Mouse (Mus musculus) stomach, embryonic 16.5 days (tissue): ENCODE measurements around the gene Col18a1. TPM values are rescaled to one million over a fixed set of nuclear protein-coding genes. Genes with fewer than 3 reads are reported as not detected.

Source experiments
- ATAC-seq: fragments of 200-750 bp; cut with Nextera tagmentation; 2 replicates; pipeline ENCODE4 v1.8.0; 2017; ENCODE audit warnings: moderate number of reproducible peaks, moderate TSS enrichment; ENCODE audit not compliant: insufficient read depth, low FRiP score
- H3K27ac ChIP-seq: fragments of 300-500 bp; sonication (generic); 2 replicates; pipeline ENCODE4 v1.5.1; 2014; ENCODE audit warnings: low read length
- H3K27me3 ChIP-seq: fragments of 300-500 bp; sonication (generic); 2 replicates; pipeline ENCODE4 v1.6.1; 2014; ENCODE audit warnings: low read length, control low read depth, mixed read lengths; ENCODE audit not compliant: control insufficient read depth, insufficient read depth
- H3K36me3 ChIP-seq: fragments of 300-500 bp; sonication (generic); 2 replicates; pipeline ENCODE4 v1.6.1; 2014; ENCODE audit warnings: low read length; ENCODE audit not compliant: control insufficient read depth, insufficient read depth
- H3K4me1 ChIP-seq: fragments of 300-500 bp; sonication (generic); 2 replicates; pipeline ENCODE4 v1.6.1; 2014; ENCODE audit warnings: low read length, control low read depth, mixed read lengths; ENCODE audit not compliant: control insufficient read depth, insufficient read depth
- H3K4me2 ChIP-seq: fragments of 300-500 bp; sonication (generic); 2 replicates; pipeline ENCODE4 v1.6.1; 2014; ENCODE audit warnings: low read depth, low read length, mixed read lengths
- H3K4me3 ChIP-seq: fragments of 300-500 bp; sonication (generic); replicated peaks from 2 replicates; pipeline ENCODE4 v1.5.1; 2014; ENCODE audit warnings: mild to moderate bottlenecking, low read length
- H3K9ac ChIP-seq: fragments of 300-500 bp; sonication (generic); 2 replicates; pipeline ENCODE4 v1.6.1; 2014; ENCODE audit warnings: low read length
- H3K9me3 ChIP-seq: fragments of 300-500 bp; sonication (generic); replicated peaks from 2 replicates; pipeline ENCODE4 v1.6.1; 2016; ENCODE audit warnings: low read length, control low read depth; ENCODE audit not compliant: control insufficient read depth
- WGBS: fragments of 180-500 bp; shearing (Covaris S2); extraction: QIAGEN DNeasy Blood & Tissue Kit; methylation state at CpG from one replicate; pipeline ENCODE4 v1.1.7; 2014; 5-methylcytosine and 5-hydroxymethylcytosine counted together
- polyA plus RNA-seq: library from polyadenylated mRNA; unstranded; fragments of >200 nt; fragmentation: Nextera tagmentation; extraction: Ambion mirVana; gene quantifications from 2 replicates; pipeline ENCODE4 v1.2.1, GENCODE M21; 2015

The Col18a1 gene
- polyA plus RNA-seq, 1 experiment from 2014 or later, result 82.2 TPM

- no peaks in the 10 kb centered on the region for H3K36me3 ChIP-seq
- 9% methylated on average over 3 of the region's 3 CpGs for WGBS
- no peaks in the 10 kb centered on the region for H3K9me3 ChIP-seq
- no peak overlapping the region for H3K4me2 ChIP-seq
- H3K4me1 ChIP-seq, result peaks cover 13% of the 10 kb centered on the region
- H3K27me3 ChIP-seq, result no peaks in the 10 kb centered on the region
- no peak overlapping the region for H3K9ac ChIP-seq
- no peak overlapping the region for H3K4me3 ChIP-seq
- ATAC-seq, result 0 out of 2 replicates have a peak, but pooled peaks have one; percentile 27
- H3K27ac ChIP-seq, result no peak overlapping the region
Measured at GRCm38 (mm10) chr10:77082453-77082852, 83.9 kb downstream of the Col18a1 start.

DNA sequence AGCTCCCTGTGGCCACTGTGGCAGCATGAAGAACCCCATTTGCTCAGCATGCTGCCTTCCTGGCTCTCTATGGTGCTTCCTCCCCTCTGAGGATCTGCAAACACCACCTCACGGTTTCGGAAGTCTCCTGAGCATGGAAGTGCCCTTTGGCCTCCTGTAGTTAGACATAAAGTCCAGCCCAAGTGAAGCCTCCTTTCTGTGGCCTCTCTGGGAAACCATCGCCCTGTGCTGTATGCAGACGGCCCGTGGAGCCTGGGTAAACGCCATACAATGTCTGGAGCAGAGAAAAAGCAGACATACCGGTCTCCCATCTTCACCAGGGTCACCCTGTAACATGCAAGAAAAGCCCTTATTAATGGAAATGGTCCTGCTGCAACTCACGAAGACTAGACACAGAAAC, 87.4 kb downstream of the Col18a1 start:
- Histone ChIP-seq H3K4me2 (no peak overlapping the region), H3K27me3 (no peaks in the 10 kb centered on the region), H3K4me3 (no peak overlapping the region), H3K36me3 (no peaks in the 10 kb centered on the region), H3K9ac (no peak overlapping the region), H3K27ac (no peak overlapping the region), H3K9me3 (no peaks in the 10 kb centered on the region), H3K4me1 (peaks cover 1% of the 10 kb centered on the region; the same call in 1 of the 2 replicates)
- ATAC-seq, result no peak
- 53% methylated on average over 8 of the region's 8 CpGs for WGBS

- Histone ChIP-seq H3K36me3 (no peaks in the 10 kb centered on the region), H3K27ac (no peak overlapping the region), H3K4me1 (no peaks in the 10 kb centered on the region), H3K9ac (no peak overlapping the region), H3K27me3 (no peaks in the 10 kb centered on the region), H3K9me3 (no peaks in the 10 kb centered on the region), H3K4me2 (no peak overlapping the region), H3K4me3 (no peak overlapping the region)
- 86% methylated on average over 4 of the region's 4 CpGs for WGBS
- ATAC-seq, result no peak
Measured at GRCm38 (mm10) chr10:77078456-77078855, 87.9 kb downstream of the Col18a1 start.

GRCm38 (mm10) chr10:77074276-77074974, 91.9 kb downstream of the Col18a1 start:
- Histone ChIP-seq H3K4me3 (no peak overlapping the region), H3K27ac (no peak overlapping the region), H3K9me3 (no peaks in the 10 kb centered on the region), H3K4me1 (no peaks in the 10 kb centered on the region), H3K4me2 (no peak overlapping the region), H3K9ac (no peak overlapping the region), H3K36me3 (no peaks in the 10 kb centered on the region), H3K27me3 (no peaks in the 10 kb centered on the region)
- 84% methylated on average over 4 of the region's 4 CpGs for WGBS
- ATAC-seq, result no peak

DNA sequence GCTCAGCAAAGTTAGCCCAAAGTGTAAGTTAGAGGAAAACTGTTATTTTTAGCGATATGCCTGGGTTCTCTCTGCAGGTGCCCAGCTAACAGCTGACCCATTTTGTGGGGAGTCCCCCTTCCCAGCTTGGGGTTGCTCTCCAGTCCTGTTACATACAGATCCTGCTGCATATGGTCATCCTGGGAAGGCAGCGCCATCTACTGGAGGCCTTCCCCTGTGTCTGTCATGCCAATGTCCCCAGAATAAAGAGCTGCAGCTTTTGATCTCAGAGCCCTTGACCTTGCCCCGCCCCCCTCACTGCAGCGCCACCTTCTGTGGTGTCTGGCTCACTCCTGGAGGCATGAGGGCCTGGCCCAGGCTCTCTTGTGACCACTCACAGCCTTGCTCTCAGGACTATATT, 96.3 kb downstream of the Col18a1 start:
- WGBS, result 50% methylated on average over 4 of the region's 4 CpGs
- Histone ChIP-seq H3K4me2 (no peak overlapping the region), H3K27me3 (no peaks in the 10 kb centered on the region), H3K27ac (no peak overlapping the region), H3K9ac (no peak overlapping the region), H3K36me3 (no peaks in the 10 kb centered on the region), H3K4me1 (no peaks in the 10 kb centered on the region), H3K9me3 (no peaks in the 10 kb centered on the region), H3K4me3 (no peak overlapping the region)
- no peak for ATAC-seq

DNA sequence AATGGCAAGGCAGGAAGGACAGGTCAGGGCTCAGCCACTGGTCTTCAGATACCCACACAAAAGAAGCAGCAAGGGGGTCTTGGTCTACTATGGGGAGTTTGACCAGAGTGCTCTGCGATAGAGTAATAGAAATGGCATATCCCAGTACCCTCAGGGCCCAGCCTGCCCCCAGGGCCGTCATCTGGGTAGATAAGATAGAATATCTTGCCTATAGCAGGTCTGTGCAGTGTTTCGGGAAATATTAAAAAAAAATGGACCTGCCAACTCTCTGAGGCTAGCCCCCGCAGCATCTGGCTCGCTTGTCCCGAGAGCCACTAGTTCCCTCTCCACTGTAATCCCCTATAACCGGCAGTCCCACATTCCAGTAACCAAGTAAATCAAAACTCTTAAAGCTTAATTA, 97.9 kb downstream of the Col18a1 start:
- 88% methylated on average over 7 of the region's 7 CpGs for WGBS
- Histone ChIP-seq H3K9ac (no peak overlapping the region), H3K9me3 (no peaks in the 10 kb centered on the region), H3K4me1 (no peaks in the 10 kb centered on the region), H3K4me3 (no peak overlapping the region), H3K27me3 (no peaks in the 10 kb centered on the region), H3K36me3 (no peaks in the 10 kb centered on the region; the same call in 1 of the 2 replicates), H3K4me2 (no peak overlapping the region), H3K27ac (no peak overlapping the region)
- ATAC-seq, result no peak

- peaks cover 13% of the 10 kb centered on the region; the same call in 1 of the 2 replicates for H3K4me1 ChIP-seq
- H3K9ac ChIP-seq, result no peak overlapping the region
- no peaks in the 10 kb centered on the region; the same call in 1 of the 2 replicates for H3K36me3 ChIP-seq
- ATAC-seq, result no peak
- no peak overlapping the region for H3K4me2 ChIP-seq
- no peaks in the 10 kb centered on the region for H3K27me3 ChIP-seq
- H3K4me3 ChIP-seq, result no peak overlapping the region
- H3K9me3 ChIP-seq, result no peaks in the 10 kb centered on the region
- no peak overlapping the region for H3K27ac ChIP-seq
Measured at GRCm38 (mm10) chr10:77064659-77065058, 101.7 kb downstream of the Col18a1 start.

- no peak for ATAC-seq
- Histone ChIP-seq H3K4me2 (no peak overlapping the region), H3K9me3 (no peaks in the 10 kb centered on the region), H3K4me3 (no peak overlapping the region), H3K27me3 (no peaks in the 10 kb centered on the region), H3K36me3 (no peaks in the 10 kb centered on the region; the same call in 1 of the 2 replicates), H3K27ac (no peak overlapping the region), H3K9ac (no peak overlapping the region), H3K4me1 (peaks cover 13% of the 10 kb centered on the region; the same call in 1 of the 2 replicates)
- WGBS, result 82% methylated on average over 3 of the region's 3 CpGs
Measured at GRCm38 (mm10) chr10:77064239-77064638, 102.1 kb downstream of the Col18a1 start.

DNA sequence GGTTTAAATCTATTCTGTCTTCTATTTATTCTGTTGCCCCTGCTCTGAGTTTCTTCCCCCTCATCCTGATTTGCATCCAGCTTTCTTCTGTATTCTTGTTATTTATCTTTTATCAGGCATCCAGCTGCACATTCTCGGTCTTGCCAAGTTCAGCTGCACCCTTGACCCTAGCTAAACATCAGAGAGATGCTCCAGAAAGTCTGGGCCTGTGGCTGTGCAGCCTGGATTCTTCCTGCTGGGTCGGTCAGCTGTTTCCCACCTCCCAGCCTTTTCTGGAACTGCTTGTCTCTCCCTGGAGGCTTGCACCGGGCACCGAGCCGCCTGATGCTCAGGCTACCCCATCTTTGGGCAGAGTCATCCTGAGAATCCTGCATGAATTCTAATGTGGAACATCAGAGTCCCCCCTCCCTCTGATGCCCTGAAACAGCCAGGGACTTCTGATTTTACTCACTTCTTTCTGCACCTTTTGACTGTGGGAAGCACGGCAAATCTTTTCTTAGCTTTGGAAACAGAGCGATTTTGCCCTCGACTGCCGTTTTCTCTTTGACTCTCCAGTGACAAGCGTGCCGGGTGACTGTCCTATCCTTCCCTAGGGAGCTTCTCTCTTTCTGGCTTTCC, 103.8 kb downstream of the Col18a1 start:
- 0 out of 2 replicates have a peak overlapping the region, but pooled peaks have one; percentile 10 for H3K27ac ChIP-seq
- 65% methylated on average over 11 of the region's 11 CpGs for WGBS

More for the DNA sequence above, 103.8 kb downstream of the Col18a1 start:
- H3K4me1 ChIP-seq, result peaks cover 13% of the 10 kb centered on the region; the same call in 1 of the 2 replicates
- H3K4me3 ChIP-seq, result no peak overlapping the region
- H3K36me3 ChIP-seq, result no peaks in the 10 kb centered on the region; the same call in 1 of the 2 replicates
- no peaks in the 10 kb centered on the region for H3K27me3 ChIP-seq
- H3K9ac ChIP-seq, result no peak overlapping the region
- no peaks in the 10 kb centered on the region for H3K9me3 ChIP-seq
- no peak overlapping the region for H3K4me2 ChIP-seq
- no peak for ATAC-seq
